Mouse (Mus musculus) cerebellum, adult 18-20 months (tissue): ENCODE measurements at regions not wholly inside any gene's neighbourhood (a gene's known extent, or its start where the extent isn't known, plus 50 kb on each side); places are given as distances from the start of the nearest gene placed in this dataset.

Experiments
- DNase-seq, 2 experiments: peaks; one replicate each; pipeline ENCODE4 v3.0.0; 2021

DNA sequence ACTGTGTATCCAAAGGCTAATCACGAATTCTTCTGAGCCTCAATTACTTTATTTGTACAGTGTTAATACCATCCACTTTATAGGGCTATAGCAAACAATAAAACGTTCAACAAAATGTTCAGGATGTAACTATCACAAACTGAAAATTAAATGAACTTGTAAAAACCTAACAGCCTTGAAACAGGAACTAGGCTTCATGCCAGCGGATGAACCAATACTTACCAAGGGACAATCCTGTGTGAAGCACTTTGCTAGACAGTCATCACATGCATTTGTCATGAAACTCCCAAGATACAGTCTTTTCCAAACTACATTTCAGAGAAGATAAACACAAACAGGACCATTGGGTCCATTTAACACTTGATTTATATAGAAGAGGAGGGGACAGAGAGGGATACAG lies 228.9 kb upstream of the Gm12728 start:
- no peak for DNase-seq

DNA sequence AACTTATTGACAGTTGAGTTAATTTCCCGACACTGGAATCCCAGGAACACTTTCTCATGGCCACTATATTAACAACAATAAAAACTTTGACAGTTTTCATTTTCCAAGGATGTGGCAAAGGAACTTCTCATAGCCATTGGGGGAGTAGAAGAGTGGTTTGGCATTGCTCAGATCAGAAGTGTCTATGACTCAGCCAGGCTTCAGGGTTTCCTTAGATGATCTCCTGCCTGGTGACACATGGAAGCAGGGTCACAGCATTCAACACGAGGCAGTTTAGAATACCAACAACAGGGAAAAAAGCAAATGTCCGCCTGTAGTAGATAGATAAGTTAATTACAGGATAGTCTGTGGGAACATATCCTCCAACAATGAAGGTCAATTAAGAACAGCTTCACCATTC lies 228.1 kb upstream of the Gm12728 start:
- DNase-seq: no peak

DNA sequence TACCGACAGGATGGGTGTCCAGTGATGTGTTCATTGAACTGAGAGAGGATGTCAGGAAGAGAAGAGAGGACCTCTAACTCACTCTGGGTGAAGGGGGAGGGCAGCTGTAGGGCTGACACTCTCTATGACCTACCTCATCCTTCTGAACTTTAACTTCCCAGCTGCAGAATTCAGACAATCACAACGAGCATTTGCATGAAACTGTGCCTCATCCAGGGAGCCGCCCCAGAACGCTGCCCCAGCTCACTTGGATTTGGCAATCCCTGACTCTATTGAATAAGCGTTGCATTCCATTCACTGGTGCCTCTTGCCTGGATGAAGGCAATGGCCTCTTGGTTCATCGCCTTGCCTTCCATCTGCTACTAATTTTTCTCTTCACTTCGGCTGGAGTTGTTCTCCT lies 223.9 kb upstream of the Gm12728 start:
- no peak for DNase-seq

DNA sequence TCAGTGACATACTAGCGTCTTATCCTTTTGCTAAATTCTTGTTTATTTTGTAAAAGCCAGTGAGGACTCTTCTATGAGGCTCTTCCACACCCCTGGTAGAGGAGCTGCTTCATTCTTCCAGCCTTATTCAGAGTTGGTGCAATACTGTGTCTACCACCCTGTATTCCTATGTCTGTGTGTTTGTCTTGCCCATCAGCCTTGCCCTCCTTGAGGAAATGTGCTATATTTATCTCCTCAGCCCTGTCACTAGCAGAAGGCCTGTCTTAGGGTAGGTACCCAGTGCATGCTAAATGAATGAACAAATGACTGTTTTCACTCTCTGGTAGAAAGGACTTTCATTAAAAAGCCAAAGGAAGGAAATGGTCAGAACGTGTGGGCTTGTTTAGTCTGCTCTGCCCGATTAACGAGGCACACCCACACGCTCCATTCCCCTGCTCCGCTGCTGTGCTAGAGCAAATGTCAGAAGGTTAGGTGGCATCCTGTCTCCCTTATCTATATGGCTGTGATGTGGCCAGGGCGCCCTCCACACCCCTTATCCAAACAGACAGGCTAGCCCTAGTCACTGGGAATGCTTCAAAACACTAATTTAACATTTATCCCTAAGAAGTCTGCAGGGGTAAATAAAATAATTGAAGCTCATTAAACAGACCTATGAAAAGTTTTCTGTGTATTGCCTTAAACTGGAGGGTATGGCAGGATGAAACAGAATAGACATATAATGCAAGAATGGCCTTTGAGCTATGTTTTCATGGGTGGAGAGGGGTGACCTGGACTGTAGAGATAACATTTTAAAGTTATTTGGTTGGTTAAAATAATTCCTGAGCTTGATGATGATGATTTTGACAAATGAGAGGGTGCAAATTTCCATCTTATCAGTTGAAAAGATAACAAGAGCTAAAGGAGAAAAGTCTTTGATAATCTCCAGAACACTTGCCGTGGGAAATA lies 222.9 kb upstream of the Gm12728 start:
- no peak for DNase-seq

DNA sequence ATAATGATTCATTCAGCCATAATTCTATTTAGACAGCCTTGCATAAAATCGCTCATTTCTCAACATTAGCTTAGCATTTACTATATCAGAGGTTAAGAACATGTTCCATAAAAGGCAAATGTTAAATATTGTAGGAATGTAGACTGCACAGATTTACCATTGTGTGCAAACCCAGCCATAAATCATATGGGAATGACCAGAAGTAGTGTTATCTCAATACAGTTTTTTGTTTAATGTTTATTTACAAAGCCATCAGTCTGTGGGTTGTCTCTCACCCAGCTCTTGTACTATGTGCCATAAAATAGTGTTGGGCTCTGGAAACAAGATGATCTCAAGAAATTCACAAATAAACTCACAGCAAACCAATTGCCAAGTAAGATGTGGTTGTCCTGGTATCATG lies 220.0 kb upstream of the Gm12728 start:
- DNase-seq: no peak

DNA sequence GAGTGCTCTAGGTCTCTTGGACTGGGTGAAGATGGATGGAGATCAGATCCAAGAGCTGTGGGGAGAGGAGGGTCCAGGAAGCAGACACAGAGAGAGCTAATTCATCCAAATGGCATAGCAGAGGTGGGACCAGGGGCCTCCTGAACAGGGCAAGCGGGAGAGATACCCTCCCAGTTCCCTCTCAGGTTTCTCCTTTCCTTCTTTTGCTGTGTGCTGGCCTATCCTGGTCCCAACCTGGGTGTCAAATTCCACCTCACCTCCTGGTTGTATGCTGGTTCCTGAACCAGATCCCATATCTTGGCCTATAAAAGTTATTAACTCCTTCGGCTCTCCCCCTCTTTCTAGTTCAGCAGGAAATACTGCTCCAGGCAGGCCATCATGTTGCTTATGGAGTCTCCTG lies 214.1 kb upstream of the Gm12728 start:
- DNase-seq: no peak

DNA sequence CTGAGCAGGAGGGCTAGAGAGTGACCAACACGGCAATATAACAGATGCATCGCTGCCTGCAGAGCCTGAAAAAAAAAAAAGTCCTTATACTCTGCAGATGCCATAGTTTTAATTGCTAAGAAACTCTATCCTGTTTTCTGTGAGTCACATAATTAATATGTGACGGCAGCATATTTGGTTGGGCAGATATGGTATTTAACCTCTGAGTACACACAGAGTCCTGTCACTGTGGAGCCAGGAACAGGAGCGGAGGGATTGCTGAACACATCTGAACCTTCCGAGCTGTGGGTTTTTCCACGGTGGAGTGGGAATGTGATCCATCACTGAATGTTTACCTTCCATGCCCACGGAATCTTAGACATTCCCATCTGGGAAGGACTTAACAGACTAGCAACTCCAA lies 208.7 kb upstream of the Gm12728 start:
- DNase-seq: no peak

DNA sequence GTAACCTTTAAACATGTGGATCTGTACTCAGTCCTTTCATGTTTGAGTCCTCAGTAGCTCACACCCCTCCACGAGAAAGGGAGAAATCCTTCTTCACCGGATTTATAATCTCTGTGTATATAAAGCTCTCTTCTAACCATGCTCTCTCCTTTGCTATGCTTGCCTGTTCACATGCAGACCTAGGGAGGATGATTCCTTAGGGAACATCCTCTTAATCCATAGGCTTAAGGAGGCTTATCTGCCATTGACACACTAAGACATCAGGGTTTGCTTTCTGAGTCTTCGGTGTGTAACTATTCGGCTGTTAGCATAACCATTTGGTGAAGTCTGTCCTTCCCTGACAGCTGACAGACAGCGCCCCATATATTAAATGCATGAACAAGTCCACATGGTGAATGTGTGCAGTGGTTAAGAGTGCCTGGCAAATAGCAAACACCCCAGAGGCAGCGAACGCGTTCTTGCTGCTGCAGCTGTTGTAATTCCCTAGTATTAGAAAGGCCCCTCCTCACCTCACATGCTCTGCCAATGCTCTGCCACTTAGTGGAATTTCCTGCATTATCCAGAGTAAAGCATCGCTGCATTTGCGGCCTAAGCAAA lies 205.2 kb upstream of the Gm12728 start:
- DNase-seq: no peak

DNA sequence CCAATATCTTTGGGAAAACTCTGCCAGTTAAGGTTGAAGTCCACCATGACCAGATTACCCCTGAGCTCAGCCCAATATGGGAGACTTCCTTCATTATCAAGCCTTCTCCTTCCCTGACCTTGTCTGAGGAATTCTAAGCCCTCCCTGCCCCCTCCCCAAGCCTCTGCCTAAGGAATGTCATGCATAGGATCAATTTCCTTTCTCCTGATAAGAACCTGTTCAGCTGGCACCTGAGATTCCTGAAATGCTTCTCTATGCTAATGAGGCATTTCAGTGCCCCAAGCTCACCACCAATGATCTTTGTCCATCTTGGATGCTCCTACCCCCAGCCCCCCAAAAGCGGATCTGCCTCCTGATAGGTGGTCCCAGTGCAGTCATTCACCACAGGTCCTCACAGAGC lies 186.0 kb upstream of the Gm12728 start:
- DNase-seq: no peak

DNA sequence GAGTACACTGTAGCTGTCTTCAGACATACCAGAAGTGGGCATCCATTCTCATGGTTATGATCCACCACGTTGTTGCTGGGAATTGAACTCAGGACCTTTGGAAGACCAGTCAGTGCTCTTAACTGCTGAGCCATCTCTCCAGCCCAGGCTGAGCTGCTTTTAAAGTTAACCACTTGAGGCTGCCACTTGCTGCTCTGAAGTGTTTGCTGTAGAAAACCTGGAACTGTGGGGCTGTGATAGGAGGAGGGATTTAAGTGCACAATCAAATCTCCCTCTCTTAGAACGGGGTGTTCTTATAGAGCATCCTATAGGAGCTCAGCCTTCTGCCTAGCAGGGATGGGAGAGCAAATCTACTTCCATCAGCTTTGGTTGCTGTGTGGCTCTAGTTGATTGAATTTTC lies 185.1 kb upstream of the Gm12728 start:
- no peak for DNase-seq

DNA sequence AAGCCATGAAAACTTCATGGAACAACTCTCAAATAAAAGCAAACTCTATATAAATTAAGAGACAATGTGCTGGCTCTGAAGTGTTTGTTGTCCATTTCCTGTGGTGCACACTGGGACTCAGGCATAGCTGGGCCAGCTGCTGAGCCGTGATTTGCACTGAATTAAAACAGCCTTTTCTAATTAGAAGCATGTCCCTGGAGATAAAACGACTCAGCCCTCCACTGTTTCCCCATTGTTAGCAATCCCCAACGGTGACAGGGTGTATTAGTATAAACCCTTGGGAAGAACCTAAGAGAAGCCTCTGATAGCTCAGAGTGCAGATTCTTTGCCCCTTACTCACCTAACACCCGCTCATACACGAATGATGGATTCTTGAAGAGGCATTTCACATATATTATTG lies 182.9 kb upstream of the Gm12728 start:
- DNase-seq: no peak

DNA sequence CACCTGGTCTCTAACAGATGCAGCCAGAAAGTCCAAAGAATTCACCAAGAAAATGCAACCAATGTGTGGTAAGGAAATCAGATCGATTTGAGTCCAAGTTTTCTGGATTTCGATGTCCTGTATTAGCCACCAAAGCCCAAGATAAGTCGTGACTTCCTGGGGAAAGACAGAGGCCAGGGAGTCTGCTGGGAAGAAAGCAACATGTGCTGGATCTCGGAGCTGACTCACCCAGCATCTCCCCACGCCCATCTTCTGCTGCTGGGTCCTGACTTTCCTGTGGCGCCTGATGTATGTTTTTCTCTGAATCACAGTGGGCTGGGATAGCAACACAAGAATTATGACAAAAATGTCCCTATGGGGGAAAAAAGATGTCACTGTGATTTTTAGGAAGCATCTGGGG lies 178.8 kb upstream of the Gm12728 start:
- no peak for DNase-seq

DNA sequence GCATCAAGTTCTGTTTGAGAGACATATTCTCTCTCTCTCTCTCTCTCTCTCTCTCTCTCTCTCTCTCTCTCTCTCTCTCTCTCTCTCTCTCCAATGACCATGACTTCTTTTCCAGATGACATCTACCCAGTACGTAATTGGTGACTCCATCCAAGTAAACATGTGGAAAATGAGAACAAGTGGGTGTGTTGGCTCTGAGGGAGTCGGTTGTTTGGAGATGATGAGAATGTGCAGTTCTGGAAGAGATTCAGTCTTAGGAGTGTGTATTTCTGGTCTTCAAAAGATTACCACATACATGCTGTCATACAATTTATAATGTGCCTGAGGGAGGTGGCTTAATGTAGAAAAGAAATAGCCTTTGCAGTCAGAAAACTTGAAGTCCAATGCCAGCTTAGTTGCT lies 175.3 kb upstream of the Gm12728 start:
- DNase-seq: no peak

DNA sequence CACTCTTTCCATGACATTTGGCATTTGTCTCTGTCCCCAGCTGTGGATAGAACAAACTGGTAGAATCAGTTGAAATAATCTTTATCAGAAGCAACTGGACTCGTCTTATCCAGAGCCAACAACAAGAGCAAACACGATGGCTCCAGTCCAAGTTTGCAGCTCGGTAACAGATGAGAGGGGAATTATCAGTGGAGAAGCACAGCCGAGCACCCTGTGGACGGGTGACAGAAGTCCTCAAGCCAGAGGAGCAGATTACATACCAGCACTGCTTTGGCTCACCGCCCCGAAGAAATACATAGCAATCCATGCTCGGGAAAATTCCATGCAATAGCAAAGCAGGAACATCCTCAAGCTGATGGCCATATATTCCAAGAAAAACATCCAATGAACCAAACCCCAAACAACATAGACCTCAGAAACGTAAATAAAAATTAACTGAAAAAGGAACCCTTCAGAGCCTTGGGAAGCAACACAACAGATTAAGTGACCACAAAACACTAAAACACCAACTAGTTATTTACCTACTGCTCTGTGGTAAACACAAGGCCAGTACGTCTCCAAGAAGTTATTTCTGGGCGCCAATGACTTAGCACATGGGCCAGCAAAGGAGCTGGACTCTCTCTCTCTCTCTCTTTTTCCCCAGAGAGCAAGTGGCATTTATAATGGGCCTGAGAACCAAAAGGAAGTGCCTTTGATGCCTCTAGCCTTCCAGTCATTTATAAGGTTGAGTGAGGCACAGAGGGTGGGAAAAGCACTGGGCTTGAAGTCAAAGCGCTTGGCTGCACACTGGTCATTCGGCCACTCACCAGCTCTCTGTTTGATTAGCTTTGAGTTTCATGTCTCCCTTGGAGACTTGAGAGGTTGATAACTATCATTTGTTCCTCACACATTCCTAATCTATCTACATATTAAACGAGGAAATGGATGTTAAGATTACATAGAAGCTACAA lies 163.0 kb upstream of the Gm12728 start:
- peak in 1 of 2 experiments; percentile 4 for DNase-seq

DNA sequence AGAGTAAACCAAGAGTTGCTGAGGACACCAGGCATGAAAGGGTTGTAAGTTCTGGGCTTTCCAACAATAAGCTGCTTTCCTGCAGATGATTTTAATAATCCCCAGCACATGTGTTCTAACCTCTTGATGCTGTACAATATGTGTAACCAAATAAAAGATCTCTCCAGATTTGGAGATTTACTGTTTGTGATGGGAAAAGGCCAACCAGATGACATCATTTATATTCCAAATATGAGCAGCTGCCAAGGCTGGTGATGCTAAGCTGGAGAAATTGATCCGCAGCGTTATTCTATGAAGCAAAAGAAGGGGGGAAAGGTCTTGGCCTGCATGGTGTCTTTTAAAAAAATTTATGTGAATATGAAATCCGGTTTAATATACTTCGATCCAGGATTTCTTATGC lies 160.1 kb upstream of the Gm12728 start:
- no peak for DNase-seq

DNA sequence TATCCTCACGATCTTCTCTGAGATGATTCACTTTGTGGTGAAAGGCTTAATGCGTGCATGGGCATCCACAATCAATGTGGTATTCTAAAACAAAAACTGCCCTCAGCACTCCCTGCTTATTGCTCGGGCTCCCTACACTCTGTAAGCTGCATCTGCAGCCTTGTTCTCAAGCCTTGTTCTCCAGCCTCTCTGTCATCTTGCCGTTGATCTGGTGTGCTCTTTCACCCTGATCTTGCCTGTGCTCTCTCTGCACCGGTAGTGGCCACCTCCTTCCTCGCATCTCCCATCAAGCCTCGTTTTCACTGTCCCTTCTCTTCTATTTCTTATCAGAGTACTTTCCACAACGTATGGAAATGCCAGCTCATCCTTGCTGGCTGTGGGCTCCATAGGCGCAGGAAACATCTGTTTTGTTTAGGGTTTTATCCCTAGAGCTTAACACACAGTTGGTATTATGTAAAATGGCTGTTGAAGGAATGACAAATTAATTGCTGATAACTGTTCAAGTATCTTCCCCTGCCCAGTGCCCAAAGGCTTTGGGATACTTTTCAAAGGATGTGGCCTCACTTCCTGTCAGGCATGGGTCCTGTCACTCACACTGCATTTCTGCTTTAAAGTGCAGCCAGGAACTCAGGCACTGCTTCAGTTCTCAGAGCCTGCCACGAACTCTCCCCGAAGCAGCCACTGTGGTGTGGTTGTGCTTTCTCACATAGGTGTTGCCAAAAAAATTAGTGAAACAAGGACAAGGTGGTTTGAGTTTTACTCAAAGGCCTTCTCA lies 158.9 kb upstream of the Gm12728 start:
- DNase-seq: no peak

DNA sequence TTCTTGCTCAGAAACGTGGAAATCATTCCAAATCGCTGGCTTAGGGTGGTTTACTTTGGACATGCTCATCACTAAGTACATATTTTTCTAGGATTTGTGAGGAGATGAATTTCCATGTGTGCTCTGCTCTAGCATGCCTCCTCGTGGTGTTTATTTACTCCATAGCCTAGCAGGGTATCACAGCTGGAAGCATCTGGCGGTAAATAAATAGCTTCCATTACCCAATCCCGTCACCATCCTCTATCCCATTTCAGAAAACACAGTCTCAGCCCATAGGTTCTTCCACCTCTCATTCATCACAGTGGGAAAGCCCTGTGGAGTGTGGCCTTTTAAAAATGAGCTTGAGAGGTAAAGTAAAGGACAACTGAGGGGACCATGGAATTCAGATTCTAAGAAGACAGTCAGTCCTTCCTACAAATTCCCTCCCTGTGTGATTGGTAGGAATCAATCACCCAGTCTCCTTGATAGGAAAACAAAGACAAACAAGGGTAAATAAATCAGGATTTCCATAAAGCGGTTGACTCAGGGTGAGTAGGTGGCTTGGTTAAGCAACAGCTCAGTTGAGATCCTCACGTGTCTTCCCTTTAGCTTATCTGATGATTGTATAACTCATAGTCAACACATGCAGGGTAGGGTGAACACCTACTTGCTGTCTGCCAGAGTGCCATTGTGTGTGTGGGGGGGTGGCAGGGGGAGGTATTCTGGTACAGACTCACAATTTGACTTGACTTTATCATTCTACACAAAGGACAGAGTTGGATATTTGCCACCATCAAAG lies 156.9 kb upstream of the Gm12728 start:
- DNase-seq: no peak

DNA sequence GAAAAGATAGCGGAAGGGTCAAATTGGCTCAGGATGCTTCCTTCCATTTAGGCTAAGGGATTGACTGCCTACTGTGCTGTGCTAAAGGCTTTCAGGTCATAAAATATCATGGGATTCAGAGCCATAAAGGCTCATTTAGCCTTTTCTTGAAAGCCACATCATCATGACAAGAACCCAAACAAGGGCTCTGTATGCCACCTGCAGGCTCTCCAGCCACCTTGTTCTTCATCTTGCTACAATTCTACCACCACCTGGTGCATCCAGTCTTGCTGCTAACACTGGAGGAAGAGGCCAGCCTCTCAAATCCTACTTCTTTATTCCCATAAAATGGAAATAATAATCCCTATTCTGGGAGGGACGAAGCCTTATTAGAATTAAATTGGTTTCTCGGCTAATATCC lies 155.9 kb upstream of the Gm12728 start:
- no peak for DNase-seq

DNA sequence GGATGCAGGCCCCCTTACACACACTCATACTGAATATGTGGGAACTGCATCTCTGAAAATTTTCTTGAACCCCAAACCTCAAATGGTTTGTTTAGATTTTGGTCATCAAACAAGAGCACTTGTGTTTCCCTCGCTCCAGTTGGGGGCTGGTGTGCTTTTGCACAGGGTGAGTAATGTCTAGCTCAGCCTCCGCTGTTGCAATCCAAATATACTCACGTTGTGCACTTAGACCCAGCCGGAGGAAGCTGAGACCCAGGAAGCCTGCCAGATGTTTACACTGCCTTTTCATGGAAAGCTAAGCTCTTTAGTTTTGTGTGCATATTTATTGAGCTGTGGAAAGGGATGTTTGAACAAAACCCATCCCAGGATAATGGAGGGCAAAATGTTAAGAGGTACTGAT lies 148.9 kb upstream of the Gm12728 start:
- DNase-seq: no peak

DNA sequence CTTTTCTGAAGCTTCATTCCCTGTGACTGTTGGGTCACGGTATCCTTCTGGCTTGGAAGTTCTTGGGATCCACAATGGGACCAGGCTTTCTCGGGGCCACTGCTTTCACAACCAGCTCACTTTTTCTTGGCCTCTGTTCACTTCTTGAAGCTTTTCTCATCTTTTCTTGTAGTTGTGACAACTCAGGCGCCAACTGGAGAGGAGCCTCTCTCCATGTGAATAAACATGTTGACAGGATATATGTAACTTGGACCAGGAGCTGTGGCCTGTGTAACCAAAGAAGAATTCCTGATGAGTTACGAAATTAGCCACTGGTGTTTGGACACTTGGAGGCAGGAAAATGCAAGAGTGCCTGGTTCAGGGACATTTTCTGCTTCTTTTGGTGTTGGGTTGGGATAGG lies 148.1 kb upstream of the Gm12728 start:
- no peak for DNase-seq

DNA sequence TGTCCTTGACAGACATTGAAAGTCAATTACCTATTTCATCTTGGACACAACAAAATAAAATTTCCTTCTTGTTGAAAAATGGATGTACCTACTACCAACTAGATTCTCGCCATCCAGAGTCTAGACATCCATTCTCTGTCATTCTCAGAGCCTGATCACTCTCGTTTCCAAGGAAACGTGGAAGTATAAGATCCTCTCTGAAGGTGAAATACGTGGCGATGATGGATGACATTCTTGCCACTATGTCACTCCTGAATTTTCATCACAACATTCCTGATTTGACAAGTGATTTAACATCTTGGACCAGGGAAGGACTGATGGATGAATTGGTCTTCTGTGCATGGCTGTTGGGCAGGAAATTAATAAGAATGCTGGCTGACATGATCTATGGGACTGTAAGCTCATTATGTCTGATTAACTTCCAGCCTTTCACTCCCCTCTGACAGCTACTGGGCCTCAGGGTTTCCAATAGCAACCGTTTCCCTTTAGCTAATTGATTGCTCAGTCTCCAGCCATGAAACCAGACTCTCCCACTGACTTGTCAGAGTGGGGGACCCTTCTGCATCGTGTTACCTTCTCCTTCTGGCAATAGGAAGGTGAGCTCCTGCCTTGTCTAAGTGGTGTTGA lies 140.7 kb upstream of the Gm12728 start:
- DNase-seq: no peak
